Mouse (Mus musculus) forebrain, embryonic 12.5 days (tissue): ENCODE results near the gene Snx29. TPM values are rescaled to one million over a fixed set of nuclear protein-coding genes. Genes with fewer than 3 reads are reported as not detected.

ENCODE experiments used
- ATAC-seq: fragments of 200-750 bp; cut with Nextera tagmentation; 2 replicates; pipeline ENCODE4 v1.8.0; 2017; ENCODE audit warnings: moderate TSS enrichment; ENCODE audit not compliant: low FRiP score
- H3K27ac ChIP-seq: fragments of 300-500 bp; sonication (generic); 2 replicates; pipeline ENCODE4 v1.5.1; 2016; ENCODE audit warnings: mild to moderate bottlenecking
- H3K27me3 ChIP-seq: fragments of 300-500 bp; sonication (generic); 2 replicates; pipeline ENCODE4 v1.6.1; 2016; ENCODE audit warnings: mild to moderate bottlenecking
- H3K36me3 ChIP-seq: fragments of 300-500 bp; sonication (generic); replicated peaks from 2 replicates; pipeline ENCODE4 v1.6.1; 2016; ENCODE audit warnings: mild to moderate bottlenecking
- H3K4me1 ChIP-seq: fragments of 300-500 bp; sonication (generic); 2 replicates; pipeline ENCODE4 v1.6.1; 2016
- H3K4me2 ChIP-seq: fragments of 300-500 bp; sonication (generic); 2 replicates; pipeline ENCODE4 v1.6.1; 2016; ENCODE audit warnings: mild to moderate bottlenecking, moderate library complexity
- H3K4me3 ChIP-seq: fragments of 300-500 bp; sonication (generic); replicated peaks from 2 replicates; pipeline ENCODE4 v1.5.1; 2016; ENCODE audit warnings: mild to moderate bottlenecking
- H3K9ac ChIP-seq: fragments of 300-500 bp; sonication (generic); 2 replicates; pipeline ENCODE4 v1.6.1; 2016; ENCODE audit warnings: mild to moderate bottlenecking
- H3K9me3 ChIP-seq: fragments of 300-500 bp; sonication (generic); 2 replicates; pipeline ENCODE4 v1.6.1; 2016
- WGBS: fragments of 180-500 bp; shearing (Covaris S2); methylation state at CpG from one replicate; pipeline ENCODE4 v1.1.7; 2016; 5-methylcytosine and 5-hydroxymethylcytosine counted together
- polyA plus RNA-seq: library from polyadenylated mRNA; unstranded; fragments of >200 nt; fragmentation: Nextera tagmentation; extraction: Ambion mirVana; gene quantifications from 2 replicates; pipeline ENCODE4 v1.2.1, GENCODE M21; 2016

Snx29 gene
- polyA plus RNA-seq, 1 experiment from 2014 or later: 16.4 TPM

DNA sequence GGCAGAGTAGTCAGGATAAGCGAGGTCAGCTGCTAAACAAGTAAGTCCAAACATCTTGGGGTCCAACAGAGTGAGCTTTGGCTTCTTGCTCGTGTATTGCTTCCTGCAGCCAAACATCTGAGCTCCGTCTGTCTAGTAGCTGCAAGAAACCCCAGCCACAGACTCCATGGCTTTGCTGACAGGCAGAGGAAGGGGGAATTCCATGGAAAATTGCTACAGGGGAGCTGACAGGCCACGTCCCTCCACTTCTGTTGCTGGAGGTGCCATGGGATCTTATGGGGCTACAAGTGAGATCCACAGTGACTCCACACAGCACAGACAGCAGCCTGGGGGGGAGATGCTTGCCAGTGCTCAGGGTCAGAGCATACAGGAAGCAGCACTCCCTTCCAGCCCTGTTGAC, 463.1 kb downstream of the Snx29 start:
- Histone ChIP-seq H3K4me1 (no peaks in the 10 kb centered on the region), H3K27me3 (no peaks in the 10 kb centered on the region), H3K36me3 (no peaks in the 10 kb centered on the region), H3K9me3 (no peaks in the 10 kb centered on the region), H3K4me3 (no peak overlapping the region), H3K9ac (no peak overlapping the region), H3K27ac (no peak overlapping the region), H3K4me2 (no peak overlapping the region)
- WGBS: 79% methylated on average over 4 of the region's 4 CpGs
- ATAC-seq: no peak

GRCm38 (mm10) chr16:11790476-11790875, 467.8 kb downstream of the Snx29 start:
- WGBS: 92% methylated on average over 3 of the region's 3 CpGs
- no peak overlapping the region for H3K4me3 ChIP-seq
- ATAC-seq: no peak
- no peaks in the 10 kb centered on the region for H3K36me3 ChIP-seq
- H3K4me1 ChIP-seq: 0 out of 2 replicates have a peak, but pooled peaks cover 3% of the 10 kb centered on the region
- no peak overlapping the region for H3K27ac ChIP-seq
- H3K27me3 ChIP-seq: no peaks in the 10 kb centered on the region
- H3K9ac ChIP-seq: no peak overlapping the region
- no peak overlapping the region for H3K4me2 ChIP-seq
- H3K9me3 ChIP-seq: no peaks in the 10 kb centered on the region

DNA sequence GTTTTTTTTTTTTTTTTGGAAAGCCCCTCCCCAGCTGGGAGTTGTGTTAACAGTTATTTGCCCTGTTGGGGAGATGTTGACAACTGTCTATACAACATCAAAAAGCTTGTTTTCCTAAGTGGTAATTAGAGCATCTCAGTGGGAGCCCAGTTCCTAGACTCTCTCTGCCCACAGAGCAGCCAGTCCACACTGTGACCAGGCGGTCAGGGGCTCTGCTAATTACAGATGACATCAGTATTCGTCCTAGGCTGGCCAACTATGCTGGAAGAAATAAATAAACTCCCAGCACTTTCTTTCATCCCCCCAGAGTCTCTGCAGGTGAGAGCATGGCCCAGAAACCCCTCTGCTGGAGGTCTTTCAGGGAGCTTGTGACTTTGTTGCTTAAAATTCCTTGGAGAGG, 470.7 kb downstream of the Snx29 start:
- no peak overlapping the region for H3K4me3 ChIP-seq
- H3K9me3 ChIP-seq: no peaks in the 10 kb centered on the region
- no peak overlapping the region for H3K27ac ChIP-seq
- no peak overlapping the region for H3K4me2 ChIP-seq
- WGBS: 16% methylated on average over 2 of the region's 2 CpGs
- no peak overlapping the region for H3K9ac ChIP-seq
- H3K27me3 ChIP-seq: no peaks in the 10 kb centered on the region
- 0 out of 2 replicates have a peak, but pooled peaks cover 3% of the 10 kb centered on the region for H3K4me1 ChIP-seq
- no peak for ATAC-seq
- no peaks in the 10 kb centered on the region for H3K36me3 ChIP-seq

GRCm38 (mm10) chr16:11794628-11795027, 471.9 kb downstream of the Snx29 start:
- Histone ChIP-seq H3K27me3 (no peaks in the 10 kb centered on the region), H3K4me3 (no peak overlapping the region), H3K4me2 (no peak overlapping the region), H3K9me3 (no peaks in the 10 kb centered on the region), H3K27ac (no peak overlapping the region), H3K36me3 (no peaks in the 10 kb centered on the region), H3K4me1 (0 out of 2 replicates have a peak, but pooled peaks cover 3% of the 10 kb centered on the region), H3K9ac (no peak overlapping the region)
- 62% methylated on average over 4 of the region's 4 CpGs for WGBS
- ATAC-seq: no peak

DNA sequence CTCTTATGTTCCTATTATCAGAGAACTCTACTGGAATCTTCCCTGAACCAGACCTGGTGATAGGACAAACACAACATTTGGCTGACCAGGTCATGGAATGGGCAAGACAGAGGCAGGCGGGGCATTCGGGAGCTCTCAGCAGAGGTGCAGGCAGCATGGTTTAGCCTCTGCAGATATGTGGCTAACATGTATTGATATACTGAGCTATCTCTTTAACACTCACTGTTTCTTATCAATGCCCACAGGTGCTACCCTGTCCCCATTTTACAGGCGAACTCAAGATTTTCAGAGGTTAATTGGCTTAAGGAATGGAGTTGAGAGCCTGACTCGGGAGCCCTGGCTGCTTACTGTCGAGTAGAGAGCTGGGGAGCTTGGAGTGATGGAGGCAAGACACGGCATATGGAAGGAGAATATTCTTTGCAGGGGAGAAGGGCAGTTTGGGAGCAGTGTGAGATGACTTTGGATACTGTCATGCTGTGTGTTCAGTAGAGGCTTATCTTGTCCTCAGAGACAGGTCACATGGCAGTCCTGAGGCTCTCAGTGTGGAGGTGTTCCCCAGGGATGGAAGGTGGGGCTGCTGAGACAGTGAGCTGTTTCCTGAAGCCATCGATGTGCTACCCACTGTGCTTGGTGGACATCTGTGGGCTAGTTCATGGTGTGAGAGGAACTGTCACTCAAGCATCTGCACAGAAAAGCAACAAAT, 473.2 kb downstream of the Snx29 start:
- ATAC-seq: no peak
- H3K36me3 ChIP-seq: no peaks in the 10 kb centered on the region

GRCm38 (mm10) chr16:11801960-11802539, 479.3 kb downstream of the Snx29 start:
- no peak overlapping the region for H3K27ac ChIP-seq
- ATAC-seq: no peak
- H3K36me3 ChIP-seq: no peaks in the 10 kb centered on the region
- no peaks in the 10 kb centered on the region for H3K9me3 ChIP-seq
- H3K9ac ChIP-seq: no peak overlapping the region
- H3K27me3 ChIP-seq: no peaks in the 10 kb centered on the region
- no peaks in the 10 kb centered on the region for H3K4me1 ChIP-seq
- no peak overlapping the region for H3K4me3 ChIP-seq
- WGBS: 86% methylated on average over 7 of the region's 7 CpGs
- no peak overlapping the region for H3K4me2 ChIP-seq

More for the DNA sequence above, 473.2 kb downstream of the Snx29 start:
- Histone ChIP-seq H3K9me3 (no peaks in the 10 kb centered on the region), H3K4me1 (0 out of 2 replicates have a peak, but pooled peaks cover 3% of the 10 kb centered on the region), H3K27me3 (no peaks in the 10 kb centered on the region), H3K4me2 (no peak overlapping the region), H3K4me3 (no peak overlapping the region), H3K27ac (no peak overlapping the region), H3K9ac (no peak overlapping the region)
- 79% methylated on average over 7 of the region's 7 CpGs for WGBS

Other genes with a start within 250 kb of the Snx29 start
- 28.3 and 30.9 TPM in 2 replicates for gene Txndc11, start 188.3 kb upstream of the Snx29 start, polyA plus RNA-seq
- gene Zc3h7a, start 146.5 kb upstream of the Snx29 start, polyA plus RNA-seq: 91.5 and 106 TPM in 2 replicates
- gene Rsl1d1, start 119.6 kb upstream of the Snx29 start, polyA plus RNA-seq: 220 and 228 TPM in 2 replicates
- 103 and 104 TPM in 2 replicates for gene Gspt1, start 68.6 kb upstream of the Snx29 start, polyA plus RNA-seq
- not detected in 2 replicates for gene Tnfrsf17, start 9.1 kb upstream of the Snx29 start, polyA plus RNA-seq